Mouse (Mus musculus) natural killer cell, adult 2 months (primary cell): ENCODE measurements around the gene Vrk2.

Experiments
- DNase-seq, 2 experiments: peaks; one replicate each; pipeline ENCODE4 v3.0.0; 2022; ENCODE audit warnings: low spot score in 2 of 2

The Vrk2 gene

DNA sequence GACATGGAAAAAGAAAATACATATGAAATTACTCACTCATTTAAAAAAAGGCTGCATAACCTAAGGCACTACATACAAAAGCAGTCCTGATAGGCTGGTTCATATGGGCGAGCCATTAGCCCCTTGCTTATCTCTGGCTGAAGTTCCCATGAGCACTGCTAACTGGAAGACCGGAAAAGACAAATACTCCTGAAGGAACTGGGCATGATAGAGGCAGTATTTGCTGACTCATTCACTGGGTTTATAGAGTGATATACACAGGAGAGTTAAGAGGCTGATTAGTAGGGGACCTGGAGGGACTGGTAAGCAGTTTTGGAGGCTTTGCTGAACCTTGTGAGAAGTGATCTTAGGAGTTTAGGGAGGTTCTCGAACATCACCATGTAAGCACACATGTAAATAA, 42.2 kb downstream of the Vrk2 start:
- DNase-seq = no peak

DNA sequence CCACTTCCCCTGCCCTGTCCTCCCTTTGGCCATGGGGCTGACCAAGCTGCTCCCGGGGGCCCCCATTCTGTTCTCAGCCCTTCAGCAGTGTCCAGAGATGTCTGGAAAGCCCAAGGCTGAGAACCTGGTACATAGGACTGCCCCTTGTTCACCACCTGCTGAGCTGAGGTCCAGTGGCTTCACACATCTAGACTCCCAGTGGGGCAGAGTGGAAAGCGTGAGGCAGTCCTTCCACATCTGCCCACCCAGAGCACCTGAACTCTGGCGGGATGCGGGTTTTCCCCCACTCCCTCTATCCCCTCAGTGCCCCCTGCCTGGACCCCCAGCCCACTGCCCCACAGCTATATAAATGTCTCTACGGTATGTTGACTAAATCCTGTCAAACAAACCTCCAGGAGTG, 56.0 kb downstream of the Vrk2 start:
- DNase-seq = no peak

DNA sequence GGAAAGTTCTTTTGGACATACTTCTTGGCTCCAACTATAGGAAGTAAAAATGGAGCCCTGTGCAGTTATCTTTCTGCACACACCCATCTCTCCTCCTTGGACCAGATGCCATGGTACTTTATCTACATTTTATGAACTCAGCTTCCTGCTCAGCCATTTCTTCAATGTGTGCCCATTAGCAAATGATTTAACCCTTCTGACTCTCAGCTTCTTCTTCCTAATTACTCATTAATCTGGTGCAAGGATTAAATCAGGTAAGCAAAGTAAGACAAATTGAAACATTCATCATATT, 60.0 kb downstream of the Vrk2 start:
- no peak for DNase-seq

DNA sequence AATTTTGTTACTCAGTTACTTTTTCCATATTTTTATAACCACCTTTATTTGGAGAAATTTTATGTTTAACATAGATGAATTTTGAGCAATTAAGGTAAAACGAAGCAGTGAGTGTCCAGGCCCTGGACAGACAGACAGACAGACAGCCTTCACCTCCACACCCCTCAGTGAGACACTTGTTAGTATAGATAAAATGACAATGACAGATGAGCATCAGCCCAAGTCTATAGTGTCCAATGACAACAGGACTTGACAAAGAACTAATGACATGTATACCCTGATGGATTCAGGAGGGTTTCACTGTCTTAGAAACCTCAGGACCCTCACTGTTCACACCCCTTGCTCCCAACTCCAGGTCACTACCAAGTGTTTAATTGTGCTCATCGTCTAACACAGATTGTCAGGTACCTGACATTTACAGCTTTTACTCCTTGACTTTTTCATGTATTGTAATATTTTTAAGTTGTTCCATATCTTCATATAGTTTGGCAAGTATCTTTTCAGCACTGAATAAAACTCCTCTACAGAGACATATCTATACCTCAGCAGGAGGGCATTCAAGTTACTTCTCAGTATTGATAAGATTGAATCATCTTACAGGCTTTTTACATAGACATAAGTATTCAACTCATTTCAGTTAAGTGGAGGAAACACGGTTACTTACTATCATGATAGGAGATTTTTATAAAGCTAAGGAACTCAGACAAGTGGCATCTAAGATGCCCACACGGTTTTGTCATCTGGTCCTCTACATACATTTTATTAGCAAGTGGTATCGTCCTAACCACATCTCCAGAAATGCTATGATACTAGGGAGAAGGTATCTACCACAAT, 60.6 kb downstream of the Vrk2 start:
- DNase-seq = no peak

DNA sequence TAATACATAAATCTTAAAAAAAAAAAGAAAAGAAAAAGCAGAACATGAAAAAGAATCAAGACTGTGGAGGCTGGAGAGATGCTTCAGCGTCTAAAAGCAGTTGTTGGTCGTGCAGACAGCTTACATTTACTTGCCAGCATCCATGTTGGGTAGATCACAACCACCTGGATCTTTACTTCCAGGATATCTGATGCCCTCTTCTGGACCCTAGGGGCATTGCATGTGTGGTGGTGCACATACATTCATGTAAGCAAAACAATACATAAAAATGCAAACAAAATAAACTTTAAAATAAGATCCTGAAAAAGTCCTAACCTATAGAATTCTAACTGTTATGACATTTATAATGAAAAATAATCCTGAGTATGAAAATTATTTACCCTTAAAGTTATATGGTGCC, 66.9 kb downstream of the Vrk2 start:
- DNase-seq = no peak

DNA sequence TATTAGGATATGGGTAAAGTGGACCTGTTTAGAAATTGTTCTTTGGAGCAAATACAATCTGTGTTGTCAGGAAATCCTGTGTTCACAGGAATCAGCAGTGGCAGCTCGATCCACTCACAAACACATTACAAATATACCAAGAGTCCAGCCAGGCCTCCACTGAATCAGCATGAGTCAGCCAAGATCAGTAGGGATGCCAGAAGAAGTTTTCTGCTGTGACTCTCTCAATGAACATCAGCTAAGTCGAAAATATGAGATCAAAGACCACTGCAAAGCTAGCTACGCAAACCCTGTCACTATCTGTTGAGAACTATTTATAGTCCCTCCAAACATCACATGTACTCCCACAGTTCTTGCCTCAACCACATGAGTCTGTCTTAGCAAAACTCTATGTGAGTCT, 74.8 kb downstream of the Vrk2 start:
- no peak for DNase-seq

DNA sequence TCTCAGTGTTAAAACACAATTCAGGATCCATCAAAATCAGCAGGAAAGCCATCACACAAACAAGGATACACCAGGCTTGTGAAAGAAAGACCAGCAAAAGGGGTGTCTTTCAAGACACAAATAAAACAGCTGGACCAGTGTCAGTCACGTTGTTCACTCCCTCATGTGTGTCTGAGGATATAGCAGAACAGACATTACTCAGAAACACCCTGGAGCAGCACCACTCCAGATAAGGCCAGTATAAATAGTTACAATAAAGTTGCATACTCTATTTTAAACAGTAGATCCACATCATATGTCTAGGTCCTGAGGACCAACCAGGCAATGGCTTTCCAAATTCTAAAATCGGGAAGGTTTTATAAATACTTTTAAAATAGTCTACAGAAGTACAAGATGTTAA, 77.7 kb downstream of the Vrk2 start:
- DNase-seq = no peak

DNA sequence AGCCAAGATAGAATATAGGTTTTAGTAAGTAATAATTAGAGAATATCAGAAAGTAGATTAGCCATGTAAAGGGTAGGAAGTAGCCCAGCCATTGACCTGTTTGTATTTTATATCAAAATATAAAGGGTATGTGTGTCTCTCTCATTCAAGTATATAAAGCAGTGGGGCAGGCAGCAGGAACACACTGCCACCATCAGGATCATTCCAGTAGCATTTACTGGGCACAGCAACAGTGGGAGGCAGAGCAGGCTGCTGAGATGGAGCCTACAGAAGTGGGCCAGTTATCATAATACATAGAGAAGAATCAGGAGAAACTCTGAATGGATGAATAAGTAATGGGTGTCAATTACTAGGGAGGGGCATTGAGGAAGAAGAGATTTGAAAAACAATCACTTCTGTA, 80.1 kb downstream of the Vrk2 start:
- DNase-seq = no peak

DNA sequence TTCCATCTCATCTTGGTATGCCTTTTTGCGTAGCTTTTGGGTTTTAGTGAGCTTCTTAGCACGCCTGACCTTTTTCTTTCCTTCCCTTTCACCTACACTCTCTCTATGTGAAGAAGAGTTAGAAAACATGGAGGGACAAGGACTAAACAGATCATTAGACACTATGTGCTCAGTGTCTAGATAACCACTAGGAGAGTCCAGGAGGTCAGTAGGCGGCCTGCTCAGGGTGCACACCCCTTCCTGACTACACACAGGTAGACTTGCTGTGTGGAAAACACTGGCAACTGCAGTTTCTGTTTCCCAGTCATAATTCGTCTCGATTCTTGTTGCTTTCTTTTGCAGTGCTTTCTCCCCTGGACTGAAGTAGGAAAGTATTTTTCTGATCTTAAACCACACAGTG, 97.8 kb downstream of the Vrk2 start:
- no peak for DNase-seq

DNA sequence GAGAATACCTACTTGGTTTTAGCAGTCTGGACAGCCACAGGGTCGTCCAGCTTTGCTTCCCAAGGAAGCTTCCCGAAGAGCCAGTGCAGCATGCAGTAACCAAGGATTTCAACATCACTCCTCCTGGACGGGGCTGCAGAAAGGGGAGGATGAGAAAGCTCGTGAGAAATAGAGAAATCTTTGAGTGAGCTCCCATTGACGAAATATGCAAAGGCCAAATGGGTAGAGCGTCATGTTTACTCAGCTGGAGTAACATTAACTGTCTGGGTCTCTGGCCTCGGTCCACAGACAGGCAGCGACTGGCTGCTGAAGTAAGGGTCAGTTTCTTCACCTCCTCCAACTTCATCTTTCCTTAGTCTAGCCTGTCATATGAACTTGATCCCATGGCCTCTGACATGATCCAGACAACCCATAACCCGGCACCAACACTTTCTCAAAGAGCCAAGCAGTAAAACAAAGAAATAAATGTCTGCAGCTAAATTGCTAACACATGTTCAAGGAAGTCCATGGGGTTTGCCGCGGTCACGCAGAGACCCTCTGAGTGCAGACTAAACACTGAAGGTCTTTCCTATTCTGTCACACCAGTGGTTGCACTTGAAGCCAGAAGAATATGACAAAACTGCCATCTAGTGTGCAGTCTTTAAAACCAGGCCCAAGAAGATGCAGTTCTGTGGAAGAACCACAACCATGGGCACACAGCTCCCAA, 103.9 kb downstream of the Vrk2 start:
- no peak for DNase-seq

DNA sequence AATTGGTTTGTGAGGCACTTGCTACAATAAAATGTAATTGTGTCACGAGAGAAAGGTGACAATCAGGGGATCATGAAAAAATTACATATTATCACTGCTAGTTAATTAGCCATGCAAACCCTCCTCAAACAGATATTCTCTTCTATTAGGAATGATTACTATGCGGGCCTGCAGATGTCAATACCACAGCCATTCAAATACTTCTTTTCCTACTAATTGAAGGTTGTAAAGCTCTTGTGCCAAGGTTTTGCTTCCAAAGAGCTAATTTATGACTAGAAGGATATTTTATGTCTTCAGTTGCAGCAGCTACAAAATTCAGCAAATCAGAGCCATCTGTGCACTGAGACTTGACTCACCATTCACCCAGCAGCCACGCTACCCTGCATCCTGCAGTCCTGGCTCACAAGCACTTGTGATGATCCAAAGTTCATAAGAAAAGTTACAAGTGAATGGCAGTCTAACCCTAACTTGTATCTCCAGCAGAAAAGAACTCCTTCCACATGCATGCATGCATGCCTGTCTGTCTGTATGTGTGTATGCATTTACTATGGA, 112.0 kb downstream of the Vrk2 start:
- DNase-seq = no peak

DNA sequence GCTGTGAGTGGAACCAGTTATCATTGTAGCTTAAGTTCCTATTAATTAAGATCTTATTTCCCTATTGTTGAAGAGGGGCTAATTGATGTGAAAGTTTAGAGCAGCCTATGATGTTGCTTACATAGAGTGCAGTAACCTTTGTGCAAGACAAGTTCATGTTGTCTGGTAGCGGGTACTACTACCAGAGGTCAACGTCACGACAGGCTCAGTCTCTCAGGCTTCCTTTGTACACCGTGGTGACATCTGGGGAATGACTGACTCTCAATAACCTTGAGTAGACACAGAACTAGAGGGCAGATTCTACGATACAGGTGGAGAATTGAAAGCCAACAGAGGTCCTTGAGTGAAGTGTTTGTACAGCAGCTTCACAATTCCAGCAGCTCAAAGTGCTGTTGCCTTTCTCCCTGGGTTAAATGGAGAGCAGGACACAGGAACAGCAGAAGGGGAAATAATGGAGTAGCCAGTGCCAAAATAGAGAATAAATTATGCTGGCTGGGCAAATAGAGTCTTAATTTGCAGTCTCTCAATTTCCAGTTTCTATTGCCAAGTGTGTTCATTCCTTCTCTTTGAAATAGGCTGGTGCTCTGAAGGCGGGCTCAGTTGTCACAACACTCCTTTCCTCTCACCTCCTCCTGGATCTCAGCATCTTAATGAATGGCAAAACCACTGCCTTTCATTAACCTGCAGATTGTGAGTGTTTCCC, 116.6 kb downstream of the Vrk2 start:
- no peak for DNase-seq

DNA sequence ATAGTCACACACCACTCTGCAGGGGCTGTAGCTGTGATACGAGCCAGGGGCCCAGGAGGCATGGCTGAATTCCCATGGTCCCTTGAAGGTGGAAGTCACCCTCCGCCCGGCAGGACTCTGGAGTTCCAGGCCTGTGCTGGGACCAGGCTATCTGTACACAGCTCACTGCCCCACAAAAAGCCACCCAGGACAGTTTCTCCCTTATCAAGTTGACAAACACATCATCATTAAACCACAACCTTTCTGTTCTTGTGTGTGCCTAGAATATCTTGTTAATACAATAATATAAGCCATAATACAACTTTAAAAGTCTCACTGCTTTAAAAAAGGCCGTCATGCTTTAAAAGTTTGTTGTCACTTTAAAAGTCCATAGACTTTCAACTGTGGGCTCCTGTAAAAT, 139.7 kb downstream of the Vrk2 start:
- no peak for DNase-seq

DNA sequence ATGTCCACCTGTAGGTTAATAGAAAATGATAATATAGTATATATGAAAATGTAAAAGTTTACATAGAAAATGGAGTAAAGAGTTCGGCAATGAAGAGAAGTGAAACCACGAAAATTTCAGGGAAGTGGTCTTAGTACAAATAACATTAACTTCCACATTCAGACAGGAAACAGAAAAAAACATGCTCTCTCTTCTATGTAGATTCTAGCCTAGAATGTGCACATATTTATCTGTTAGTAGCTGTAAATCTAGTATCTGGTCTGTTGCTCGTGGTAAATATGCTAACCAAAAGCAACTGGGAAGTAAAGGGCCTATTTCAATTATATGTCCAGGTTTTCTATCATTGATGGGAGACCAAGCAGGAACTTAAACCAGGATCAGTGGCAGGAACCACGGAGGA, 141.1 kb downstream of the Vrk2 start:
- DNase-seq = no peak

DNA sequence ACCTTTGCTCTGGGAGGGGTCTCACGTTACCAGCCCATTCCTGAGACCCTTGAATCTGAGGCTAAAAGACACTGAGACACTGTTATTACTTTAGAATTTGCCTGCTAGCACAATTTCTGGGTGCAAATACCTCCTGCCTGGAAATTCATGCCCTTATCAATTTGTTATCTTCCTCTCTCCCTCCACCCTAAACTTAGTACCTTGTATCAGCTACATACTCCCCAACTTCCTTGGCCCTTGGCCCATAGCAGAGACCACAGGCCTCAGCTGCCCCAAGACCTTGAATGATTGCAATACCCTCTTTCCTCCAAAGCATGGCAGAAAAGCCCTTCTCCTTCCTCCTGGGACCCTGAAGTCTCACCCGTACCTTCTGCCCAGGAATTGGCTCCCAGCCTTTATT, 142.6 kb downstream of the Vrk2 start:
- no peak for DNase-seq

DNA sequence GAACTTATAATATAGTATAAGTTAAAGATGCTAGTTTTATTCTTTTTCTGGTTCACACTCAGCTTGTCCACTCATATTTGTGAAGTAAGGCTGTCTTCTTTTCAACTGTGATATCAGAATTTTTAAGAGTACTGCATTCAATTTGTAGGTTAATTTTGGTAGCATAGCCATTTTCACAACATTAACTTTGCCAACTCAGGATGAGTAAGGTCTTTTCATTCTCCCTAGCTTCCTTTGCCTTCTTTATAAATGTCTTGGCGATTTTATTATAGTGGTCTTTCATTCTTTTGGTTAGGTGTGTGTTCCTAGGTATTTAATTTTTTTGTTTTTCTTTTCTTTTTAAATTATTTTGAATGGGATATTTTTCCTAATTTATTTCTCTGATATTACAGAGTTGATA, 143.2 kb downstream of the Vrk2 start:
- DNase-seq = no peak

DNA sequence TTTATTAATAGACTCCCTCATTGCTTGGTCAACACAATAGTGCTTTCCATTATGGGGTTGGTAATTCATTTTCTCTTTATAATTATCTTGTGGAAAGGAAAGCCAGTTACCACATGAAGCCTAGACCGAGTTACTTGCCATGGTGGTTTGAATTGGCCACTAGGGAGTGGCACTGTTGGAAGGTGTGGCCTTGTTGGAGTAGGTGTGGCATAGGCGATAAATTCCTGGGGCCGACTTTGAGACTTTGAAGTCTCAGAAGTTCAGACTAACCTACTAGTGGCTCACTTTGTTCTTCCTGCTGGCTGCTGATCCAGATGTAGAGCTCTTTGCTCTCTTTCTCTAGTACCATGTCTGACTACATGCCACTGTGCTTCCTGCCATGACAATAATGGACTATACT, 144.0 kb downstream of the Vrk2 start:
- no peak for DNase-seq

DNA sequence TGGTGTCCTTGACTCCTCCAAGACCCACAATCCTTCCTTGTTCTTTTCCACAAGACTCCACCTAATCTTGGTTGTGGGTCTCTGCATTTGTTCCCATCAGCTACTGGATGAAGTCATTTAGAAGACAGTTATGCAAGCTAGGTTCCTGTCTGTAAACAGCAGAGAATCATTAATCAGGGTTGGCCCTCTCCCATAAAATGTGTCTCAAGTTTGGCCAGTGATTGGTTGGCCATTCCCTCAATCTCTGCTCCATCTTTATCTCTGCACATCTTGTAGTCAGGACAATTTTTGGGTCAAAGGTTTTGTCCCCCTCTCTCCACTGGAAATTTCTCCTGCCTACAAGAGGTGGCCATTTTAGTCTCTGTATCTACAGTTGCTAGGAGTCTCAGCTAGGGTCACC, 149.4 kb downstream of the Vrk2 start:
- DNase-seq = no peak

DNA sequence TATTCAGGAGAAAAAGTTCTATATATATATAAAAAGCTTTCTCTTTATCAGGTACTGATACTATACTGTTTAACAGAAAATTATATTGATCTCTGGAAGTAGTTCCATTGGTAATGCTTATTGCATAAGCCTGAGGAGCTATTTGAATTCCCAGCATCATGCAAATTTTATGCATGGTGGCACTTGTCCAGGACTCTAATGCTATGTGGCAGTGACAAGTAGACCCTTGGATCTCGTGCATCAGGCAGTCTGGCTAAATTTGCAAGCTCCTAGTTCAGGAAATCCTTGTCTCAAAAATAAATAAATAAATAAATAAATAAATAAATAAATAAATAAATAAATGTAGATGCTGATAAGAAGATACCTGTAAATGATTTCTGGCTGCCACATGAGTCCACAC, 152.7 kb downstream of the Vrk2 start:
- DNase-seq = no peak

DNA sequence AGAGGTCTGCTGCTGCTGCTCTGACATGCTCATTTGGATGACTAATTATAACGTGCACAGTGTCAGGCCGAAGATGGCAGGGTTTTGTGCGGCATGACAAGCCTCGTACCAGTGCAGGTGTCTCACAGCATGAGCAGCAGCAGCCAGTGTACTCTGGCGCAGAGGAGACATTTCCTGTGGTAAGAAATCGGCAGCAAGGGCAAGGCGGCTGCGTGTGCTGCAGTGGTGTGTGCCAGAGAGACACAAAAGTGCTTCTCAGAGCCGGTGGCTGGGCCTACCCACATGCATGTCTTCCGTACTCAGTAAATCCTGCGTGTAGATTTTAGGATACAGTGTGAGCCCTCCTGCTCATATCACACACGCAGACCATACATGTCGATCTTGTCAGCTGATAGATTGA, 156.0 kb downstream of the Vrk2 start:
- no peak for DNase-seq

DNA sequence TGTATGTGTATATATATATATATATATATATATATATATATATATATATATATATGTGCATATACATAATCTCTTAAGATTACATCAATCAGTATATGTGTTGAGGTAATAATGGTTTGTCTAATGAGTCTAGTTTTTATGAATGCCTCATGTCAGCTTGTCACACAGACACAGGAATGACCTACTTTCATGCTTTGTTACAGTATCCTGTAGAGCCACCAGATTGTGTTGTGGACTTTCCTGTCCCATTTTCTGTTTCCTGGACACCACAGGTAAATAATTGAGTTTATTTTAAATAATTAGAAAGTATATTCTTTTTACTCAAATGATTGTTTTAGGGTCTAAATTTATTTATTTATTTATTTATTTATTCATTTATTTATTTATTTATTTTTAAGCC, 159.6 kb downstream of the Vrk2 start:
- DNase-seq = no peak

DNA sequence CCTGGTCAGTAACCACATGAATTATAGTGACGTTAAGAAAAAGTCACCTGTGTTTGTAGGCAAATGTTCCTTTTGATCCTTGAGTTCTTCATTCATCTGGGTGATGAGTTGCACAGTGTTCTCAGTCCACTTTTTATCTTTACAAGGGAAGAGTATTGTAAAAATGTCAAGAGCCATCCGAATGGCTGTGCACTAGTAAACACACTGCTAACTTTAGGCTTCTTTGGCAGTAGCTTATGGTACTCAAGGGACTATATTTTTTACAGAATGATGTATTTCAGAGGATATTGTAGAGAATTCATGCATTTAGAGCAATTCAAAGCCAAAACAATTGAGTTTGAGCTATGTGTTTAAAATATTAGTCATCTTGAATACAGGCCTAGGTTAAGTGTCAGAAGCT, 172.3 kb downstream of the Vrk2 start:
- no peak for DNase-seq
